Mouse (Mus musculus): ENCODE results near the gene Edil3. TPM values are rescaled to one million over a fixed set of nuclear protein-coding genes. Genes with fewer than 3 reads are reported as not detected.

Edil3 gene
- total and polyA plus RNA-seq, 3 experiments = 0.10 to 0.30 (median 0.16) TPM

DNA sequence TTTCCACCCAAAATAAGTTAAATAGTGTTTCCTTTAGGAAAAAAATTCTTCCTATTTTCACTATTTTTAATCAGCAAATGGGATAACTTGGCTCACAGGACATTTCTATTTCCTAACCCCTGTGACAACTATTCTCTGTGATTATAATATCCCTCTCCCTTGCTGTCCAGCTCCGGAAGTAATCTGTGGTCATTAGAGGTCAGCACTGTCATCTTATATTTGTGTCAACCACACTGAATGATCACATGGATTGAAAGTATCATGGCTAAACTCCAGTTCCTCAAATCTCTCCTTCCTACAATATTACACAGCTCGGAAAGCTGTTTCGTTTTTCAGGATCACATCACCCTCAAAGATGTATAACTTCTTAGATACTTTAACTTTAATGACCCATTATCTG lies 518.5 kb downstream of the Edil3 start:
- H3K9ac ChIP-seq (ENCODE audit: low read depth, low read length) = no peak overlapping the region
- H3K79me2 ChIP-seq (replicated peaks; ENCODE audit: control insufficient read depth, insufficient read depth, low read length) = no peaks in the 10 kb centered on the region
- no peak overlapping the region for H3K4me3 ChIP-seq
- intact Hi-C loops (cut with DNase I) = no loop called here
- no peak overlapping the region for H3K27ac ChIP-seq
- H3K36me3 ChIP-seq (ENCODE audit: control insufficient read depth, insufficient read depth, low read length) = no peaks in the 10 kb centered on the region
- TF ChIP-seq CTCF (IDR thresholded peaks at IDR 0.05) (no peak), EP300 (IDR thresholded peaks at IDR 0.05; ENCODE audit: insufficient read depth, low read depth, low read length) (no peak), POLR2A (IDR thresholded peaks at IDR 0.05; ENCODE audit: insufficient read depth, low read depth, low read length) (no peak)
- no peaks in the 10 kb centered on the region for H3K27me3 ChIP-seq (ENCODE audit: control insufficient read depth, insufficient read depth, low read length)
- H3K4me1 ChIP-seq (ENCODE audit: control insufficient read depth, insufficient read depth, low read length) = no peaks in the 10 kb centered on the region
- no peak for DNase-seq
- 74% methylated on average over 3 of the region's 3 CpGs for WGBS

DNA sequence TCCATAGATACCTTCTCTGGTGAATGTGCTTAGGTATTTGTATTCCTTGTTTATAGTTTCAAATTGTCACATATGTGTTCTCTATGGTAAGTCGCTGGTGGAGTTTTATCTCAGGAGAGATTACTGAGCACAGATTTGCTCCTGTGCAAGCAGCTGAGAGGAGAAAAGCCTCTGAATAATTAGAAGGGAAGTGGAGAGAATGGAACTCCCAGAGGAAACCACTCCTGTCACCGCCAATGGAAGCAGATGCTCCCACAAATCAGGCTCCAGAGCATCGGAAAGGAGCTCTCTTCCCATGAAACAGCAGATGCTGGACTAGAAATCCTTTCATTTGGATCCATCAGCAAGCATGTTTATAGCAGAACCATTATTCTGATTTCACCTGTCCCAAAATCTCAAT lies 534.0 kb downstream of the Edil3 start:
- no peak for DNase-seq
- no peaks in the 10 kb centered on the region for H3K36me3 ChIP-seq (ENCODE audit: control insufficient read depth, insufficient read depth, low read length)
- WGBS = 27% methylated on average over 3 of the region's 3 CpGs
- TF ChIP-seq EP300 (IDR thresholded peaks at IDR 0.05; ENCODE audit: insufficient read depth, low read depth, low read length) (no peak), CTCF (IDR thresholded peaks at IDR 0.05) (no peak), POLR2A (IDR thresholded peaks at IDR 0.05; ENCODE audit: insufficient read depth, low read depth, low read length) (no peak)
- H3K4me1 ChIP-seq (ENCODE audit: control insufficient read depth, insufficient read depth, low read length) = no peaks in the 10 kb centered on the region
- H3K27me3 ChIP-seq (ENCODE audit: control insufficient read depth, insufficient read depth, low read length) = no peaks in the 10 kb centered on the region
- intact Hi-C loops (cut with DNase I) = no loop called here
- H3K4me3 ChIP-seq = no peak overlapping the region
- H3K9ac ChIP-seq (ENCODE audit: low read depth, low read length) = no peak overlapping the region
- H3K79me2 ChIP-seq (replicated peaks; ENCODE audit: control insufficient read depth, insufficient read depth, low read length) = no peaks in the 10 kb centered on the region
- H3K27ac ChIP-seq = no peak overlapping the region

- Histone ChIP-seq H3K27me3 (ENCODE audit: control insufficient read depth, insufficient read depth, low read length) (no peaks in the 10 kb centered on the region), H3K36me3 (ENCODE audit: control insufficient read depth, insufficient read depth, low read length) (no peaks in the 10 kb centered on the region), H3K4me1 (ENCODE audit: control insufficient read depth, insufficient read depth, low read length) (no peaks in the 10 kb centered on the region), H3K27ac (no peak overlapping the region), H3K9ac (ENCODE audit: low read depth, low read length) (no peak overlapping the region), H3K79me2 (replicated peaks; ENCODE audit: control insufficient read depth, insufficient read depth, low read length) (no peaks in the 10 kb centered on the region), H3K4me3 (no peak overlapping the region)
- DNase-seq = no peak
- TF ChIP-seq POLR2A (IDR thresholded peaks at IDR 0.05; ENCODE audit: insufficient read depth, low read depth, low read length) (no peak), EP300 (IDR thresholded peaks at IDR 0.05; ENCODE audit: insufficient read depth, low read depth, low read length) (no peak), CTCF (IDR thresholded peaks at IDR 0.05) (no peak)
- intact Hi-C loops (cut with DNase I) = no loop called here
These were observed 537.1 kb downstream of the Edil3 start for GRCm38 (mm10) chr13:89358407-89358806.

DNA sequence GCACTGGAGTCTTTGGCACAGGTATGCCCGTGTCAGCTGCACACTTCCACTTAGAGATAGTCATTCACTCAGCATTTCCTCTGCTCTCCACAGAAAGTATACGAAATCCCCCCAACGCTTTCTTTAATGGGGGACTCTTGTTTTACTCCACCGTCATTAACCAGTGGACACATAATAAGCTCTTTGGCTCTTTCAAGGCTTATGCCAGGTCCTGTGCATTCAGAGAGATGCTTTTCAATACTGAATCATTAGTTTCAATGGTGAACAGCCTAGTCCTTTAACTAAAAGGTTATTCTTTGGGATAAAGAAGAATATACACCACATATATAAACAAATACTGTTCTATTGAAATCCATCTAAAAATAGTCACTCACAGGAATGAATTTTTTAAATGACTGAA lies 541.0 kb downstream of the Edil3 start:
- no peak for DNase-seq
- Histone ChIP-seq H3K79me2 (replicated peaks; ENCODE audit: control insufficient read depth, insufficient read depth, low read length) (no peaks in the 10 kb centered on the region), H3K9ac (ENCODE audit: low read depth, low read length) (no peak overlapping the region), H3K27me3 (ENCODE audit: control insufficient read depth, insufficient read depth, low read length) (no peaks in the 10 kb centered on the region), H3K27ac (no peak overlapping the region), H3K4me3 (no peak overlapping the region), H3K4me1 (ENCODE audit: control insufficient read depth, insufficient read depth, low read length) (no peaks in the 10 kb centered on the region), H3K36me3 (ENCODE audit: control insufficient read depth, insufficient read depth, low read length) (no peaks in the 10 kb centered on the region)
- intact Hi-C loops (cut with DNase I) = no loop called here
- WGBS = 71% methylated on average over 4 of the region's 4 CpGs
- TF ChIP-seq EP300 (IDR thresholded peaks at IDR 0.05; ENCODE audit: insufficient read depth, low read depth, low read length) (no peak), CTCF (IDR thresholded peaks at IDR 0.05) (no peak), POLR2A (IDR thresholded peaks at IDR 0.05; ENCODE audit: insufficient read depth, low read depth, low read length) (no peak)

DNA sequence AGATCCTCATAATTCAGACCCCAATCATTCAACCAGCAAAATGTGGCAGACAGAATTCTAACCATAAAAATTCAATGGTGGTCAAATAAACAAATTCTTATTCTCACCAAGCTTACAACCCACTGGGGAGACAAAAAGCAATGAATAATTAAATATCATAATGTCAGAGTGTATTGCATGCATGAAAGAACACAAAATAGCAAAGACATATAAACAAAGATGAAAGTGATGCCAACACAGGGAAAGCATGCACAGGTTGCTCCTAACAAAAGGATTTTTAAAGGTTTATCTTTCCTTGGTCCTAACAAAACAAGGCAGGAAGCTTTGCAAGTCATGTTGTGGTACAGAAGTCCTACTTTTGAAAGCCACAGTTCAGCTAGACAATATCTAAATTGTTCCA lies 550.0 kb downstream of the Edil3 start:
- no peaks in the 10 kb centered on the region for H3K27me3 ChIP-seq (ENCODE audit: control insufficient read depth, insufficient read depth, low read length)
- intact Hi-C loops (cut with DNase I) = no loop called here
- DNase-seq = no peak
- TF ChIP-seq CTCF (IDR thresholded peaks at IDR 0.05) (no peak), EP300 (IDR thresholded peaks at IDR 0.05; ENCODE audit: insufficient read depth, low read depth, low read length) (no peak), POLR2A (IDR thresholded peaks at IDR 0.05; ENCODE audit: insufficient read depth, low read depth, low read length) (no peak)
- no peak overlapping the region for H3K4me3 ChIP-seq
- no peaks in the 10 kb centered on the region for H3K4me1 ChIP-seq (ENCODE audit: control insufficient read depth, insufficient read depth, low read length)
- no peaks in the 10 kb centered on the region for H3K36me3 ChIP-seq (ENCODE audit: control insufficient read depth, insufficient read depth, low read length)
- no peaks in the 10 kb centered on the region for H3K79me2 ChIP-seq (replicated peaks; ENCODE audit: control insufficient read depth, insufficient read depth, low read length)
- no peak overlapping the region for H3K9ac ChIP-seq (ENCODE audit: low read depth, low read length)
- H3K27ac ChIP-seq = no peak overlapping the region

DNA sequence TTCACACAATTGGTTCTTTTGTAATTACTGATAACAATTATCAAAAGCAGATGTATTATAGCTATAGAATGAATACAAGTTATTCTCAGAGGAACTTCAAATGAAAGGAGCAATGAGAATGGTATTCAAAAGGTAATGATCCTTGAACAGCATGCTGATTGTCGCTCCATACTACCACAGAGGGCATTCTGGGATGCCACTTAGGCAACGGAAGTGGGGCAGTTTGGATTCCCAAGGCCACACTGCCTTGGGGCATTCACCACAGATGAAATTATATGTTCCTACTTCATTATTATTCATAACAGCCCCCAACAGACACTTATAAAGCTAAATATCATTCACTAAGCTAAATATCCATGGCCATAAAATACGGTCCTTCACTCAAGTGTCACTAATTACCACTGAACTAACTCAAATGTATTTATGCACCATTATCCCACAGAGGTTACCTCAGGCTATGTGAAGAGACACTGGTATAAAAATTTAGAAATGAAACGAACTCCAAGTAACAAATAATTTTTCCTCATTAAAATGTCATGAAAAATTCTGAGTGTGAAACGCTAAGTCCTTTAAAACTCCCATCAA lies 550.5 kb downstream of the Edil3 start:
- no peaks in the 10 kb centered on the region for H3K36me3 ChIP-seq (ENCODE audit: control insufficient read depth, insufficient read depth, low read length)
- H3K4me1 ChIP-seq (ENCODE audit: control insufficient read depth, insufficient read depth, low read length) = no peaks in the 10 kb centered on the region
- H3K79me2 ChIP-seq (replicated peaks; ENCODE audit: control insufficient read depth, insufficient read depth, low read length) = no peaks in the 10 kb centered on the region
- H3K27me3 ChIP-seq (ENCODE audit: control insufficient read depth, insufficient read depth, low read length) = no peaks in the 10 kb centered on the region
- intact Hi-C loops (cut with DNase I) = no loop called here
- H3K4me3 ChIP-seq = no peak overlapping the region
- H3K9ac ChIP-seq (ENCODE audit: low read depth, low read length) = no peak overlapping the region
- no peak overlapping the region for H3K27ac ChIP-seq
- DNase-seq = no peak
- no peak for TF ChIP-seq EP300 (IDR thresholded peaks at IDR 0.05; ENCODE audit: insufficient read depth, low read depth, low read length)
- TF ChIP-seq POLR2A (IDR thresholded peaks at IDR 0.05; ENCODE audit: insufficient read depth, low read depth, low read length) = no peak
- no peak for TF ChIP-seq CTCF (IDR thresholded peaks at IDR 0.05)
- WGBS = 84% methylated on average over 5 of the region's 5 CpGs

Data from heart, adult 2 months (tissue).